Mouse (Mus musculus): Measurements from ENCODE around the gene Prepl.

The Prepl gene

DNA sequence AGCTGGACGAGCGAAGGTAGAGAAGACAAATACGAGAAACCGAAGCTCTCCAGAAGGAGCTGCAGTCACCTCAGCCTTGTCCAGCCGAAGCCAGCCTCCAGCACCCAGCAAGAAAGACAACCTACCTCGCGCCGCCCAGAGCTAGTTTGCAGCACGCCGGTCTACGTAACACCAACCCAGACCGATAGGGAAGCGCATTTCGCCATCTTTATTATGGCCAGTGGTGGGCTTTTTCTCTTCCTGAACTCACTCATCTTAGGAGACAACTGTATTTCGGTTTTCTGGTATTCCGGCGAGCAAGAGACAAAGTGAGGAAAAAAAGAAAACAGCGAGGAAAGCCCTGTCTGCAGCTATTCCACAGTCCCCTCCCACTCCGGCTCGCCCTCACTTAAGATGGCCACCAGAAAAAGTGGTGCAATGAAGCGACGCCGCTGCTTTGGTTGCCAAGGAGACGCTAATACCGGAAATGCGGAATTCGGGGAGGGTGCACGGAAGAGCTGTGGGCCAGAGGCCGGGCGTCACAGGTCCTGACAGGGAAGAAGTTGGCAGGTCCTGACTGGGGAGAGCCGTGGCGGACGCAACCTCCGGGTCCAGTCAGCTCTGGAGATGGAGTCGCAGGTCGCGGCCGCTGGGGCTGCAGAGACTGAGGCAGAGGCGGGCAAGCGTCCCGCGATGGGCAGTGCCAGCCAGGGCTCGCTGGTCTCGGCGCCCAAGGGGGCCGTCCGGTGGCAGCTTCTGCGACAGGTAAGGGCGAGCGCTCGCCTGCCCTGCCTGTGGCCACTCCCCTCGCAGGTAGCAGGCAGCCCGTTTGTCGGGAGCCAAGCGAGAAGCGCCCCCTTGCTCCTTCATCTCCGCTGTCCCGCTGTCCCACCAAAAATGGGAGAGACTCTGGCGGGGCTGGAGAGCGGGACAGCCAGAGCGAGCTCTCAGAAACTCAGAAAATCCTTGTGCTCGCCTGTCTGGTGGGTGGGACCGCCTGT lies at the start of gene Prepl, which contains the start of gene Camkmt:
Gene Prepl (minus strand): TSS at position 122 of the 980 bp plus-strand sequence.
Gene Camkmt (plus strand): TSS at position 433 of the 980 bp plus-strand sequence.
- peak; percentile 83 to 93 for DNase-seq (ENCODE audit: low spot score in 2 of 2)

DNA sequence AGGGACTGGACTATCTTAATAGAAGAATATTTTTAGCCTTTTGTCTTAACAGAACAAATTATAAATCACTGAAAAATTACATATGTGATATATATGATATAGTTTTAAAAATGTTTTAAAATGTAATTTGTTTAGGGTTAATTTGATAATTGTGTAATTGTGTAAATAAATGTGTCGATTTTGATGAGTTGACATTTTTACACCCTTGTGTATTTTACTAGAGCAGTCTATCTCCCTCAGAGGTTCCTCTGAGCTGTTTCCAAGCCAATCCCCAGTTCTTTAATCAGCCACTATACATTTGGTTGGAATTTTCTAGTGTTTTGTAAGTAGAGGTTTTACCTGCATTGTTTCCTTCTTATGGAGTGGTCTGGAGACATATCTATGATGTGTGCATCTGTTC lies 48.4 kb upstream of the Prepl start:
- DNase-seq (ENCODE audit: low spot score in 2 of 2), result no peak

- DNase-seq (ENCODE audit: low spot score in 2 of 2), result peak; percentile 35 to 60
Measured at GRCm38 (mm10) chr17:85116643-85117042, 26.6 kb upstream of the Prepl start.

DNA sequence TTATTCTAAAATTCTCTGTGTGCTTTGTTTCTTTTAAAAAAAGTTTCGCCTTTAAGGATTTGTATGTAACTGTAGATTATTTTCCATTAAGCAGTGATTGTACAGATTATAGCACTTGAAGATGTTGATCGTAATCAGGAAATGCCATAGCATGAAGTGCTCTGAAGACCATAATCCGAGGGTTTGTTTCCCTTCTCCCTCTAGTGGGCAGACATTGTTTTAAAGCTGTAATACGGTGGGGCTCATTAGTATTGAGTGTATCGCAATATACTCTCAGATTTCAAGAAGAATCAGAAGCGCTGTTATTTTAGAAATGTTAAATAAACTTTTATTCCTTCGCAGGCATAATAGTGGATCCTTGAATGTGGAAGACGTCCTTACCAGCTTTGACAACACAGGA lies 23.4 kb upstream of the Prepl start:
- no peak for DNase-seq (ENCODE audit: low spot score in 2 of 2)

DNA sequence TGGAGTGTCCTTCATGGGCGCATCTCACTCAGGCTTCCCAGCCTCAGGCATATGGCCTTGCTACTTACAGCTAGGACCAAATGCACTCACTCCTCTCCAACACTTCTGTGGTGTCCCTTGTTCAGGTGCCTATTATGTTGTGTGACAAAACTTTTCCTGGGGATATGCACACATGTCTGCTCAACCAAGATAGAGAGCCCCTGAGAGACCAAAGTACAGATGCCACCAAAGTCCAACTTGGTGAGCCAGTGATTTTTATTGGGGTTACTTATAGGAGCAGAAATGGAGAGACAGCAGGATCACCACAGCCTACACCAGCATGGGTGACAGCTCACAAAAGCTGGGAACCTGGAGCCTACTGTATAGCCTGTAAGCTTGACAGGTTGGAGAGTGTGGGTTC lies 20.6 kb upstream of the Prepl start:
- DNase-seq (ENCODE audit: low spot score in 2 of 2), result no peak

DNA sequence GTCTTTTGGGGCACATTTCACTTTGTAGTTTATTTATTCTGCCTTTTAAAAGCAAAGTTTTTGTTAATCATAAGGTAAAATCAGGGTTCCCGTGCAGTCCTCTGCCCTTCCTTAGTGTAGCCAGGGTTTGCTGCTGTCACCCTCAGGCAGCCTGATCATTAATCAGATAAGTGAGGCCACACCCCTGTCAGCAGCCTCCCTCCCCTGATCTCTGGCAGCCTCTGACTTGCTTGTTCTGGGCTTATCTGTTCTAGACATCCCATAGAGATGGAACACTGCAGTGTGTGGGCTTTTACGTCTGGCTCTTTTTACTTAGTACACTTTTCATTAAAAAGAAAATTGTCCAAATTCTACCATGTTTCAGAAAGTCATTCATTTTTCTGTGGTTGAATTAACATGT lies 13.3 kb upstream of the Prepl start:
- DNase-seq (ENCODE audit: low spot score in 2 of 2), result no peak

- DNase-seq (ENCODE audit: low spot score in 2 of 2), result no peak
Measured at GRCm38 (mm10) chr17:85101751-85102150, 11.7 kb upstream of the Prepl start.

GRCm38 (mm10) chr17:85100232-85100631 lies 10.2 kb upstream of the Prepl start:
- no peak for DNase-seq (ENCODE audit: low spot score in 2 of 2)

DNA sequence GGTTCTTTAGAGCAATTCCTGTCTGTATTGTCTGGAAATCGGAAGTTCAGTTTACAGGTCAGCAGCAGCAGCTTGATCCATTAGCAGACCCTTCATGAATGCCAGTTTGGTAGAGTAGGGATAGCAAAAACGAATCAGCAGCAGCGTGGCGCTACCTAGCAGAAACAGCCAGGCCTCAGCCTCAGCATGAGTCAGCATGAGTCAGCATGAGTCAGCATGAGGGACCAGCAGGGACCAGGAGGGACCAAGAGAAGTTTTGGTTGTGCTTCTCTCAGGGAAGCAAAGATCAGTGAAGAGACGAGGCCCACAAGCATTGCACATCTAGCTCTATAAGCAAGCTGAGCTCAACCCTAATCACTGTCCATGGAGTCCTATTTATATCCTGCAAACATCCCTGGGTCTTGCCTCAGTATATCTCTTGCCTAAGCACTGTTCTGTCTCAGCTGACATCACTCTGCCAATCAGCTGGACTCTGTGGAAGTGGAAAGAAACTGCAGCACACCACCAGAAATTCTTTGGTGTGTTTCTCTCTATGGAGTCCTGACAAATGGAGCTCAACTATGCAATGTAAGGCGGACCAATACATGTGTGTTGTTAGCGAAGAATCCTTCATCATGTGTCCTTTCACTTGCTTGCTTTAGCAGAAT lies 8.8 kb upstream of the Prepl start:
- no peak for DNase-seq (ENCODE audit: low spot score in 2 of 2)

- DNase-seq (ENCODE audit: low spot score in 2 of 2), result no peak
Measured at GRCm38 (mm10) chr17:85096396-85096795, 6.4 kb upstream of the Prepl start.

DNA sequence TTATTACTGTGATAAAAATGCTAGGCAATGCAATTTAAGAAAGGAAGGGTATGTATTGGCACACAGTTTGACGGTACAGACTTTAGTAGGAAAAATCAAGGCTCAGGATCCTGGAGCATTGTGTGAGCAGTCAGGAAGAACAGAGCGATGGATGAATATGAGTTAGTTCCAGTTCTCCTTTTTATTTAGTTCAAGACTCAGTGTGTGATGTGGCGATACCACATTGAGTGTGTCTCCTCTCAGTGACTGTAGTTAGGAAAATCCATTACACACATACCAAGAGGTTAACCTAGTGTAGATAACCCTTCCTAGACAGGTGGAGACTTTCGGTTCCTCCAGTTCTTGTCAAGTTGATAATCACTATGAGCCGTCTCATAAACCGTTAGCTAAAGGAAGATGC lies 1.7 kb upstream of the Prepl start:
- no peak for DNase-seq (ENCODE audit: low spot score in 2 of 2)

- no peak for DNase-seq (ENCODE audit: low spot score in 2 of 2)
Measured at GRCm38 (mm10) chr17:85089621-85090020, 420 bp downstream of the Prepl start.

GRCm38 (mm10) chr17:85089011-85089410 lies 1.0 kb downstream of the Prepl start:
- no peak for DNase-seq (ENCODE audit: low spot score in 2 of 2)

DNA sequence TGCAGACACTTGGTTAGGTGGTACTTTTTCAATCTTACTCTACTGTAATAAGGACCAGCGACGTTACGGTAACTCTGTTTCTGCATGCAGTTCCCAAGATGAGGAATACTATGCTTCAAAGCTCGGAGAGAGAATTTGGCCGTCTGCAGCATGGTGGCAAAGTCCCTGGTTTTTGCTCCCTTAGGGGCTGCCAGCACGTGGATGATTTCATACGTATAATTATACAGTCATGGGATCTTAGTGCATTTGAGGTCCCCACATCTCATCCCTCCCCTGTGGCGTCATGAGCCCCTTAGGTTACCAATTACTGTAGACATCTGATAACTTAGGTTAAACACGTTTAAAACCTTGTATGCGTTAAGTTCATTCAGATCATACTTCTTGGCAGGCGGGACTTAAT lies 1.6 kb downstream of the Prepl start:
- no peak for DNase-seq (ENCODE audit: low spot score in 2 of 2)

- no peak for DNase-seq (ENCODE audit: low spot score in 2 of 2)
Measured at GRCm38 (mm10) chr17:85087591-85087990, 2.5 kb downstream of the Prepl start.

GRCm38 (mm10) chr17:85086501-85086900 lies 3.5 kb downstream of the Prepl start:
- DNase-seq (ENCODE audit: low spot score in 2 of 2), result no peak

DNA sequence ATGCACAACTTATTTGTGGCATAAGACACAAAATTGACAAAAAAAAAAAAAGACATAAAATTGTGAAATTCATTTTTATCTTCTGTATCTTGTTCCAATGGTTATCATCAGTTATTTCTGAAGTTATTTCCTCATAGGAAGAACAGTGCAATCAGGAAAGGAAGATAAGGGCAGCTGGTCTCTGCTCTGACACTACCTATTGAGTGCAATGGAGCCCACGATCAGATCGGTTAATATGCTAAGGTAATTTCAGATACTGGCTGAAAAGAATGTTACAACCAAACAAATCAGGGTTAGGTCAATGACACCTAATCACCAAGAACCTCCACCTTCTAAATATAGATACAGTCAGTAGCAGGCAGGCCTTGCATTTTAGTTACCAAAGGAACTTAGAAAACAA lies 4.7 kb downstream of the Prepl start:
- no peak for DNase-seq (ENCODE audit: low spot score in 2 of 2)

- no peak for DNase-seq (ENCODE audit: low spot score in 2 of 2)
Measured at GRCm38 (mm10) chr17:85080781-85081180, 9.3 kb downstream of the Prepl start.

GRCm38 (mm10) chr17:85079276-85079675 lies 10.8 kb downstream of the Prepl start:
- no peak for DNase-seq (ENCODE audit: low spot score in 2 of 2)

DNA sequence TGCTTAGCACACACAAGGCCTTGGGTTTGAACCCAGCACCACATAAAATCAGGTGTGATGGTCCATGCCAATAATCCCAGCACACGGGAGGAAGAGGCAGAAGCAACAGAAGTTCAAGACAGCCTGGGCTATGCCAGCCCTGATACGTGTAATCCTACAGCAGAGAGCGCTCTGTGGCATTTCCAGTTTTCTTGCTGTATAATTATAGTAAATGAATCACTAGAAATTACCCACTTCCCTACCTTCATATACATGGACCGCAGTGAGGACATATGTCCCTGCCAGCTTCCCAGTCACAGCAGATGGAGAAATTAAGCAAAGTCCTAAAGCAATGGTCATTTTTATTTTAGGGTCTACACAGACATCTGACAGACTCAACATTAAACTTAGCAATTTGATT lies 16.0 kb downstream of the Prepl start:
- DNase-seq (ENCODE audit: low spot score in 2 of 2), result no peak

GRCm38 (mm10) chr17:85073214-85073613 lies 16.8 kb downstream of the Prepl start:
- DNase-seq (ENCODE audit: low spot score in 2 of 2), result no peak

- DNase-seq (ENCODE audit: low spot score in 2 of 2), result no peak
Measured at GRCm38 (mm10) chr17:85072383-85072782, 17.7 kb downstream of the Prepl start.

Measured in cerebellum, postnatal 4 days (tissue).